Mouse (Mus musculus) erythroblast, embryonic 14.5 days (primary cell): Measurements from ENCODE around the gene Fmn2. TPM values are rescaled to one million over a fixed set of nuclear protein-coding genes. Genes with fewer than 3 reads are reported as not detected.

Source experiments
- H3K27me3 ChIP-seq: 2 replicates; pipeline ENCODE4 v1.6.1; 2012; ENCODE audit warnings: inconsistent platforms; ENCODE audit not compliant: control insufficient read depth
- H3K36me3 ChIP-seq: 2 replicates; pipeline ENCODE4 v1.6.1; 2012; ENCODE audit warnings: mild to moderate bottlenecking, inconsistent platforms; ENCODE audit not compliant: control insufficient read depth
- H3K4me1 ChIP-seq: 2 replicates; pipeline ENCODE4 v1.6.1; 2012; ENCODE audit warnings: inconsistent platforms; ENCODE audit not compliant: control insufficient read depth
- H3K4me3 ChIP-seq: replicated peaks from 2 replicates; pipeline ENCODE3; 2012; ENCODE audit warnings: moderate library complexity, mild to moderate bottlenecking, inconsistent platforms
- H3K9me3 ChIP-seq: 2 replicates; pipeline ENCODE4 v1.6.1; 2012; ENCODE audit warnings: low read length, inconsistent platforms, mixed read lengths; ENCODE audit not compliant: control insufficient read depth
- GATA1 ChIP-seq: IDR thresholded peaks from 2 replicates; pipeline ENCODE4 v1.6.1; 2012; ENCODE audit warnings: low read length, inconsistent platforms, mixed read lengths
- TAL1 ChIP-seq: IDR thresholded peaks from 3 replicates; pipeline ENCODE4 v1.6.1; 2012; ENCODE audit warnings: low read length, inconsistent platforms, mixed read lengths
- polyA plus RNA-seq: library from polyadenylated mRNA; stranded (reverse); fragments of >175 nt; gene quantifications from 2 replicates; pipeline ENCODE4 v1.2.3, GENCODE M21; 2012

The Fmn2 gene
- polyA plus RNA-seq, 1 experiment: 0.02 TPM

DNA sequence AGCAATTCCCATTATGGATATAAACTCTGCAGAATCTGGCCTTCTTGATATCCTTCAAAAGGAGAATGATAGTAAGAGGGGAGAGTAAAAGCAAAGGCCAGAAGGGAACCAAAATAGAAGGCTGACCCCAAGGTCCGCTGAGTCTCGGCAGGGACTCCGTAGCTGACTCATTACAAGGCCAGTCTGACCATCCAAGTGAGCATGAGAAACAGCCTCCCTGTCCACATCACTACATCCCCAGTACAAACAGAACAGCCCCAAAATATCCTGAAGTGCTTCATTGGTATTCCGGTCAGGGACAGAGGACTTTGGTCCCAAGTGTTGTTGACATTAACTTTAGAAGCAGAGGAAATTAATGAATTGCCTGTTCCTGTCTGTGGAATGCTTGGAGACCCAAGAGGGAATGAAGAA lies 270.3 kb downstream of the Fmn2 start:
- Histone ChIP-seq H3K4me3 (no peak overlapping the region), H3K36me3 (no peaks in the 10 kb centered on the region), H3K4me1 (no peaks in the 10 kb centered on the region), H3K27me3 (no peaks in the 10 kb centered on the region), H3K9me3 (no peaks in the 10 kb centered on the region)
- TF ChIP-seq GATA1 (no peak), TAL1 (no peak)

GRCm38 (mm10) chr1:174781037-174781436 lies 279.4 kb downstream of the Fmn2 start:
- Histone ChIP-seq H3K9me3 (no peaks in the 10 kb centered on the region), H3K4me3 (no peak overlapping the region), H3K27me3 (no peaks in the 10 kb centered on the region), H3K36me3 (no peaks in the 10 kb centered on the region), H3K4me1 (no peaks in the 10 kb centered on the region)
- TF ChIP-seq GATA1 (no peak), TAL1 (no peak)

DNA sequence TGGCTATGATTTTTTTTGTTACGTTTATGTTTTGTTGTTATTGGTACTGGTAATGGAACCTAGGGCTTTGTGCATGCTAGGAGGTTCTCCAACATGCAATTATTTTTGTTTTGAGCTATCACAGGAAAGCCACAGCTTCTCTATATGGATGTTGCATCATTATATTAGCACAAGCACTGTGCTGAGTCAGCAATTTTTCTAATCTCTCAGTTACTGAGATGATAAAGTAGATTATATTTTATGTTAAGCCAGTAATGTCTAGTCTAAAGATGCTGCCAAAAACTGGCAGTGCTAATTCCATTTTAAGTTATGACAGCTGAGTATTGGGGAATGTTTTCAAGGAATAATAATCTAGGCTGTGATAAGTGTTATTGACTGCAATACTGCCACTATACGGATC lies 287.0 kb downstream of the Fmn2 start:
- H3K4me3 ChIP-seq: no peak overlapping the region
- TF ChIP-seq GATA1: no peak
- no peak for TF ChIP-seq TAL1
- no peaks in the 10 kb centered on the region for H3K4me1 ChIP-seq
- peaks cover 5% of the 10 kb centered on the region for H3K9me3 ChIP-seq
- H3K36me3 ChIP-seq: no peaks in the 10 kb centered on the region
- no peaks in the 10 kb centered on the region for H3K27me3 ChIP-seq

DNA sequence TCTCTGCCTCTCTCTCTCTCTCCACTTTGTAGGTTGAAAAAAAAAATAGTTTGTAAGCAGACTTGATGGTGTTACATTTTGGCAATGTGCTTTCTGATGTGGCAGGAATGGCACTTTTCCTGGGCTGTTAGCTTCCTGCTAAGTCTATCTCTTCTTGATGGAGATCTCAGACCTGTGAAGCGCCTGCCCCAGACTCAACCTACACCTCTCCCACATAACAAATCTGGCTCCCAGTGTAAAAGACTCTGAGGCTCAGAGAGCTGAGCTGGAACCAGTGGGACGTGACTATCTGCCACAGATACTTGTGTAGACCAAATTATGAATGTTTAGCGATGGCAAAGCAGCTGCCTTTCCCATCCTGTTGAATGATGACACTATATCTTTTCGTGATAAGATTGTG lies 310.2 kb downstream of the Fmn2 start:
- no peaks in the 10 kb centered on the region for H3K4me1 ChIP-seq
- no peak for TF ChIP-seq TAL1
- no peak for TF ChIP-seq GATA1
- no peak overlapping the region for H3K4me3 ChIP-seq
- H3K36me3 ChIP-seq: no peaks in the 10 kb centered on the region
- H3K27me3 ChIP-seq: no peaks in the 10 kb centered on the region
- H3K9me3 ChIP-seq: 0 out of 2 replicates have a peak, but pooled peaks cover 2% of the 10 kb centered on the region

GRCm38 (mm10) chr1:174826562-174826961 lies 324.9 kb downstream of the Fmn2 start:
- no peaks in the 10 kb centered on the region for H3K36me3 ChIP-seq
- no peak for TF ChIP-seq TAL1
- no peak overlapping the region for H3K4me3 ChIP-seq
- no peaks in the 10 kb centered on the region for H3K9me3 ChIP-seq
- H3K4me1 ChIP-seq: no peaks in the 10 kb centered on the region
- H3K27me3 ChIP-seq: no peaks in the 10 kb centered on the region

GRCm38 (mm10) chr1:174836861-174837260 lies 335.2 kb downstream of the Fmn2 start:
- no peak overlapping the region for H3K4me3 ChIP-seq
- no peaks in the 10 kb centered on the region for H3K27me3 ChIP-seq
- no peaks in the 10 kb centered on the region for H3K4me1 ChIP-seq
- no peaks in the 10 kb centered on the region for H3K36me3 ChIP-seq
- peaks cover 29% of the 10 kb centered on the region for H3K9me3 ChIP-seq
- TF ChIP-seq GATA1: no peak
- no peak for TF ChIP-seq TAL1

- Histone ChIP-seq H3K36me3 (no peaks in the 10 kb centered on the region), H3K4me1 (no peaks in the 10 kb centered on the region), H3K27me3 (no peaks in the 10 kb centered on the region), H3K9me3 (peaks cover 3% of the 10 kb centered on the region; the same call in 1 of the 2 replicates), H3K4me3 (no peak overlapping the region)
- TF ChIP-seq GATA1: no peak
- TF ChIP-seq TAL1: no peak
Measured at GRCm38 (mm10) chr1:174844786-174845185, 343.2 kb downstream of the Fmn2 start.

DNA sequence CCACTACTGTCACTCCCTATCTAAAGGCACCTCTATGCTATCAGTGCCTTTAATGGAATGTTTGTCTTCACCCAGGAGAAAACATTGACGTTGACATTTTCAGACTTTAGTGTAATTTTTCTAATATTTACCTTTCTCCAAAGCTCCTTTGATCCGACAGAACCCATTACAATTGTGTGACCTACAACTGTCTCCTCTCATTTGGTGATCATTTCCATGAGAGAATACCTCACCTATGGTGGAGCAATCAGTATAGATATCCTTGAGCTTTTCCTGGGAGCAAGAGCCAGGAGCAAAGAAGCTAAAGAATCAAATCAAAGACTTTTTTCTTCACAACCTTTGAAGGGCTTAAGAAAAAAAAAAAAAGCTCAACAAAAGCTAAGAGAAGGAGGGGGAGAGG lies 354.6 kb downstream of the Fmn2 start:
- H3K4me1 ChIP-seq: no peaks in the 10 kb centered on the region
- H3K27me3 ChIP-seq: no peaks in the 10 kb centered on the region
- no peak overlapping the region for H3K4me3 ChIP-seq
- TF ChIP-seq GATA1: no peak
- H3K9me3 ChIP-seq: 0 out of 2 replicates have a peak, but pooled peaks cover 3% of the 10 kb centered on the region
- no peaks in the 10 kb centered on the region for H3K36me3 ChIP-seq

DNA sequence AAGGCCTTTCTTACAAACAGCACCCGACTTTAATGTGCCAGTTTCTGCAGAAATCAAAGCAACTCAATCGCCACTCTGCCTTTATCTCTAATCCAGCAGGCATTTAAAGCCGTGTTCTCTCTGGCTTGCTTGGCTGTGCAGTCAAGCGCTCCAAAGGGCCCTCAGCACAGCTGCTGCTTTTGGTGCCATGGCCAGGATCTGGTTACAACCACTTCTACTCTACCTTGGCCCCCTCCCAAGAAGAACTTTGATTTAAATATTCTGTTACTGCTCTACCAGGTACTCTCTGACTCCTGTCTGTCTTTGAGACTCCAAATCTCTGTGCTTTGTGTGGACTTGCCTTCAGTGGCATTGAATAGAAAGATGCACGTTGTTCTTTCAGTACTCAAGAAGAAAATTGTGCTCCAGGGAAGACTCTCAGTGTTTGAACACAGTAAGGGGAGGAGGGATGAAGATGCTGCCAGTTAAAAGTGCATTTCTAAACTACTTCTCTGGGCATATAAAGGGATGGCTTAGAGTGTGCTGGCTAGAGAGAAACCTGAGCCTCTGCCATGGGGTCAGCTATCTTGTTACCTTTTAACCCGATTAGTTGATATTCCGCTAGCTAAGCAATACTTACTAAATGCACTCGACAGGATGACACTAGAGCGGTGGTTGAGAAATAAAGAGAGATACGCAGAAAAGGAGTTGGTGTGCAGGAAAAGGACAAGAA lies 358.9 kb downstream of the Fmn2 start:
- TF ChIP-seq GATA1 (no peak), TAL1 (no peak)
- no peaks in the 10 kb centered on the region for H3K36me3 ChIP-seq

More for the DNA sequence above, 358.9 kb downstream of the Fmn2 start:
- H3K4me1 ChIP-seq: no peaks in the 10 kb centered on the region
- H3K9me3 ChIP-seq: 0 out of 2 replicates have a peak, but pooled peaks cover 3% of the 10 kb centered on the region
- no peaks in the 10 kb centered on the region for H3K27me3 ChIP-seq
- no peak overlapping the region for H3K4me3 ChIP-seq

Other genes starting within 250 kb of the Fmn2 start
- gene Olfr419, start 249.8 kb upstream of the Fmn2 start, polyA plus RNA-seq: not detected in 2 replicates
- not detected in 2 replicates for gene Mptx1, start 171.3 kb upstream of the Fmn2 start, polyA plus RNA-seq
- 0.01 TPM in 1 of 2 replicates, not detected in the other for gene Olfr417, start 136.7 kb upstream of the Fmn2 start, polyA plus RNA-seq
- gene Olfr248, start 110.8 kb upstream of the Fmn2 start, polyA plus RNA-seq: not detected in 2 replicates
- not detected in 2 replicates for gene Olfr414, start 77.8 kb upstream of the Fmn2 start, polyA plus RNA-seq
- not detected in 2 replicates for gene Olfr220, start 59.7 kb upstream of the Fmn2 start, polyA plus RNA-seq